Mouse (Mus musculus) kidney, embryonic 14.5 days (tissue): ENCODE data around the gene Atf6. TPM values are rescaled to one million over a fixed set of nuclear protein-coding genes. Genes with fewer than 3 reads are reported as not detected.

Experiments
- ATAC-seq: fragments of 200-750 bp; cut with Nextera tagmentation; 2 replicates; pipeline ENCODE4 v1.8.0; 2017; ENCODE audit warnings: moderate number of reproducible peaks, mild to moderate bottlenecking, moderate TSS enrichment, moderate library complexity; ENCODE audit not compliant: low FRiP score, low TSS enrichment
- H3K27ac ChIP-seq: fragments of 300-500 bp; sonication (generic); 2 replicates; pipeline ENCODE4 v1.5.1; 2014; ENCODE audit warnings: low read depth, mild to moderate bottlenecking, low read length, moderate library complexity, mixed read lengths
- H3K27me3 ChIP-seq: fragments of 300-500 bp; sonication (generic); 2 replicates; pipeline ENCODE4 v1.6.1; 2014; ENCODE audit warnings: mild to moderate bottlenecking, low read length; ENCODE audit not compliant: control insufficient read depth, insufficient read depth
- H3K36me3 ChIP-seq: fragments of 300-500 bp; sonication (generic); 2 replicates; pipeline ENCODE4 v1.6.1; 2014; ENCODE audit warnings: low read length, mixed read lengths; ENCODE audit not compliant: control insufficient read depth, insufficient read depth
- H3K4me1 ChIP-seq: fragments of 300-500 bp; sonication (generic); 2 replicates; pipeline ENCODE4 v1.6.1; 2014; ENCODE audit warnings: low read length, mixed read lengths; ENCODE audit not compliant: control insufficient read depth, insufficient read depth
- H3K4me2 ChIP-seq: fragments of 300-500 bp; sonication (generic); replicated peaks from 2 replicates; pipeline ENCODE4 v1.6.1; 2014; ENCODE audit warnings: low read depth, mild to moderate bottlenecking, low read length
- H3K4me3 ChIP-seq: fragments of 300-500 bp; sonication (generic); 2 replicates; pipeline ENCODE4 v1.5.1; 2014; ENCODE audit warnings: mild to moderate bottlenecking, low read length
- H3K9ac ChIP-seq: fragments of 300-500 bp; sonication (generic); 2 replicates; pipeline ENCODE4 v1.6.1; 2014; ENCODE audit warnings: low read depth, mild to moderate bottlenecking, low read length, moderate library complexity
- H3K9me3 ChIP-seq: fragments of 300-500 bp; sonication (generic); 2 replicates; pipeline ENCODE4 v1.6.1; 2016; ENCODE audit warnings: low read length; ENCODE audit not compliant: control insufficient read depth
- WGBS: fragments of 180-500 bp; shearing (Covaris S2); extraction: QIAGEN DNeasy Blood & Tissue Kit; methylation state at CpG from one replicate; pipeline ENCODE4 v1.1.7; 2014; 5-methylcytosine and 5-hydroxymethylcytosine counted together
- polyA plus RNA-seq: library from polyadenylated mRNA; unstranded; fragments of >200 nt; fragmentation: Nextera tagmentation; extraction: Ambion mirVana; gene quantifications from 2 replicates; pipeline ENCODE4 v1.2.1, GENCODE M21; 2014

Gene Atf6
- polyA plus RNA-seq, 1 experiment from 2014 or later: 11.6 TPM

DNA sequence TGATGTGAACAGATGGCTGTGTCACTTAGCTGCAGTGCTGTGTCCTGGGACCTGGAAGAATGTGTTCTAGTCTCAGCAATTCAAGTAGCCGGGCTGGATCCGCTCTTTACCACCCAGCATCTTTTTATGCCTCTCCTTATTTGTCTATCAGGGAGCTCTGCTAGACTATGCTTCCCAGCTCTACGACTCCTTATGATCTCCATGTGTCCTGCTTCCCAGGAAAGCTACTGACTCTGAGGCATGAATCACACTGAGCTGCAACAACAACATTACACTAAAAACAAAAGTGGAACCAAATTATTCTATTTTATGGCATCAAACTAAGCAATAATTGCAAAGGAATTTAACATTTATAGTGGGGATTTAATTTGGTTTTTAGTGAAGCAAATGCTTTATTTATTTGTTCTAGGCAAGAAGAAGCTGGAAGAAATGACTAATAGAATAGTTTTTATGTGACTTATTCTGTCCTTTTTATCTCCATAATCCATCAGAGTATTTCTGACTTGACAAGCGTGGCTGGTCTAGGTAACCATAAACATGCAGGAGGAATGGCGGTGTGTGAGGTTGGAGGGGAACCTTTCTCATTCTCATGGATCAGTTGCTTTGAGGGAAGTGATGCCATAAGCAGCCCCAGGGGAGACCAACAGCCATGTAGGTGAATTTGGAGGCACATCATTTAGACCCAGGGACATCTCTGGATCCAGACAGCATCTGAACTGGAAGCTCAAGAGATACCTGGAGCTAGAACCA, 125.9 kb downstream of the Atf6 start:
- Histone ChIP-seq H3K4me1 (no peaks in the 10 kb centered on the region), H3K4me2 (no peak overlapping the region), H3K4me3 (no peak overlapping the region), H3K27ac (no peak overlapping the region), H3K9ac (no peak overlapping the region), H3K36me3 (peaks cover 2% of the 10 kb centered on the region; the same call in 1 of the 2 replicates), H3K9me3 (no peaks in the 10 kb centered on the region), H3K27me3 (no peaks in the 10 kb centered on the region)
- ATAC-seq: no peak
- 66% methylated on average over 5 of the region's 5 CpGs for WGBS

GRCm38 (mm10) chr1:170734866-170735265, 132.7 kb downstream of the Atf6 start:
- Histone ChIP-seq H3K9ac (no peak overlapping the region), H3K9me3 (no peaks in the 10 kb centered on the region), H3K27ac (no peak overlapping the region), H3K27me3 (no peaks in the 10 kb centered on the region), H3K4me1 (no peaks in the 10 kb centered on the region), H3K4me3 (no peak overlapping the region), H3K4me2 (no peak overlapping the region), H3K36me3 (no peaks in the 10 kb centered on the region; the same call in 1 of the 2 replicates)
- ATAC-seq: no peak
- 83% methylated on average over 3 of the region's 3 CpGs for WGBS

GRCm38 (mm10) chr1:170732596-170732890, 135.0 kb downstream of the Atf6 start:
- Histone ChIP-seq H3K27ac (no peak overlapping the region), H3K4me1 (no peaks in the 10 kb centered on the region), H3K9me3 (no peaks in the 10 kb centered on the region), H3K9ac (no peak overlapping the region), H3K4me3 (no peak overlapping the region), H3K36me3 (no peaks in the 10 kb centered on the region), H3K27me3 (no peaks in the 10 kb centered on the region), H3K4me2 (no peak overlapping the region)
- 90% methylated on average over 2 of the region's 2 CpGs for WGBS
- no peak for ATAC-seq

GRCm38 (mm10) chr1:170731865-170732595, 135.5 kb downstream of the Atf6 start:
- Histone ChIP-seq H3K4me3 (no peak overlapping the region), H3K4me2 (no peak overlapping the region), H3K9ac (no peak overlapping the region), H3K36me3 (no peaks in the 10 kb centered on the region), H3K9me3 (no peaks in the 10 kb centered on the region), H3K4me1 (no peaks in the 10 kb centered on the region), H3K27me3 (no peaks in the 10 kb centered on the region), H3K27ac (no peak overlapping the region)
- no peak for ATAC-seq
- WGBS: 68% methylated on average over 11 of the region's 11 CpGs

- H3K4me2 ChIP-seq: no peak overlapping the region
- H3K27me3 ChIP-seq: no peaks in the 10 kb centered on the region
- no peak for ATAC-seq
- H3K4me3 ChIP-seq: no peak overlapping the region
- 79% methylated on average over 8 of the region's 8 CpGs for WGBS
- H3K36me3 ChIP-seq: no peaks in the 10 kb centered on the region
- no peaks in the 10 kb centered on the region for H3K9me3 ChIP-seq
- no peak overlapping the region for H3K27ac ChIP-seq
- no peaks in the 10 kb centered on the region for H3K4me1 ChIP-seq
- H3K9ac ChIP-seq: no peak overlapping the region
These were observed 138.2 kb downstream of the Atf6 start for GRCm38 (mm10) chr1:170729267-170729962.

- Histone ChIP-seq H3K9me3 (no peaks in the 10 kb centered on the region), H3K4me2 (no peak overlapping the region), H3K27me3 (no peaks in the 10 kb centered on the region), H3K36me3 (no peaks in the 10 kb centered on the region), H3K9ac (no peak overlapping the region), H3K4me3 (no peak overlapping the region), H3K27ac (no peak overlapping the region), H3K4me1 (no peaks in the 10 kb centered on the region)
- ATAC-seq: no peak
- 81% methylated on average over 6 of the region's 6 CpGs for WGBS
These were observed 139.0 kb downstream of the Atf6 start for GRCm38 (mm10) chr1:170728524-170728923.

DNA sequence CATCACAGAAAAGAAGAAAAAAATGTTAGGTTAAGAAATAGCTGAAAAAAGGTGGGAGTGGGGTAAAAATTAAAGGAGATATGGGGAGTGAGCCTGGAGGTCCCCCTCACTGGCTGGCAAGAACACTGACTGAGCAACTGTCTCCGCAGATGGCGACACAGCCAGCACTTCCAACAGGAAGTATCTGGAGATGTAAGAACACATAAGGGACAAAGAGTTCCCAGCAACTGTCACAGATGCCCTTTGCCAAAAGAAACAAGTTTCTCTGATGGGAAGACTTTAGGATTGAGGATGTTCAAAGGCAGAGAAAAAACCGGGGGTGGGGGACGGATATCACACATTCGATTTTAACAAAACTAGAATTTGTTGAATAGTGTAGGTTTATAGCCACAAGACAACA, 146.0 kb downstream of the Atf6 start:
- no peak for ATAC-seq
- WGBS: 84% methylated on average over 5 of the region's 5 CpGs

DNA sequence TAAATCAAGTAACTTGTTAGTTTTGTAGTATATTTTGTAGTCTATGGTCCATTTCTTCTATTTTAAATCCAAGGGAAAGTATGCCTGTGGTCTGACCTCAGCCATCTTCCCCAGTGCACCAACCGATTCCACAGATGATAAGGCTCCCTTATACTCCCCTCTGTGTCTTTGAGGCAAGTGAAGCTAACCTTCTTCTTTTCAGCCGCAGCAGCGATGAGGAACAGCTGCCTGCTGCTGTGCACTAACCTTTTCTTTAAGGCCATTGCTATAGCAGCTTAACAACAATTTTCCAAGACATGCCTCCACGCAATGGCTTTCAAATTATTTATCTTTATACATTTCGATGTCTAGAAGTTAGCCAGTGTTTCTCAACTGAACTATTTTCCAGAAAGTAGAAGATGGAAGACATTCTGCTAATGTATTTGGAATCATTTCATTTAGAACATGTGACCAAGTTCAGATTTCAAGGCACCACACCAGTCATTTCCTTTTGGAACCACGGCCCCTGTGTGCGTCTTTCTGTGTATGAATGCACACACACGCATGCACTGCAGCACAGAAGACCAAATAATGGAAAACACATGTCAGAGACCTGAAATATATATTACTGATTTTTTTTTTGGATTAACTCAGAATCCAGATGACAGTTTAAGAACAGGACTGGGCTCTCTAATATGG, 149.3 kb downstream of the Atf6 start:
- Histone ChIP-seq H3K27me3 (no peaks in the 10 kb centered on the region), H3K9ac (no peak overlapping the region), H3K4me2 (no peak overlapping the region), H3K27ac (no peak overlapping the region), H3K9me3 (no peaks in the 10 kb centered on the region), H3K4me3 (no peak overlapping the region), H3K4me1 (no peaks in the 10 kb centered on the region), H3K36me3 (no peaks in the 10 kb centered on the region)
- WGBS: 63% methylated on average over 8 of the region's 8 CpGs
- no peak for ATAC-seq

More for the DNA sequence above, 146.0 kb downstream of the Atf6 start:
- Histone ChIP-seq H3K9me3 (no peaks in the 10 kb centered on the region), H3K27me3 (no peaks in the 10 kb centered on the region), H3K4me2 (no peak overlapping the region), H3K4me1 (no peaks in the 10 kb centered on the region), H3K9ac (no peak overlapping the region), H3K4me3 (no peak overlapping the region), H3K36me3 (no peaks in the 10 kb centered on the region), H3K27ac (no peak overlapping the region)
